Mouse (Mus musculus): ENCODE data around the gene Olfr1423. TPM values are rescaled to one million over a fixed set of nuclear protein-coding genes. Genes with fewer than 3 reads are reported as not detected.

Gene Olfr1423
- 0.09 TPM for polyA plus RNA-seq (2017; shearing (Covaris generic))

GRCm38 (mm10) chr19:12041217-12041616 is at the start of gene Olfr1423:
Gene Olfr1423, minus strand, starts transcription at chr19:12041317.

GRCm38 (mm10) chr19:12077631-12078030 is 36.5 kb upstream of the Olfr1423 start, which contains the start of gene Olfr1425:
Gene Olfr1425, minus strand, starts transcription at chr19:12077731.

GRCm38 (mm10) chr19:12062582-12062981 is 21.5 kb upstream of the Olfr1423 start, which contains the start of gene Olfr1424:
Gene Olfr1424, minus strand, starts transcription at chr19:12062682.

Other genes with a start within 250 kb of the Olfr1423 start
- gene Stx3, start 221.9 kb downstream of the Olfr1423 start, polyA plus RNA-seq (2017; shearing (Covaris generic)) = 1.6 TPM
- gene Olfr1417, start 202.1 kb downstream of the Olfr1423 start, polyA plus RNA-seq (2017; shearing (Covaris generic)) = not detected
- gene Olfr1418, start 180.3 kb downstream of the Olfr1423 start, polyA plus RNA-seq (2017; shearing (Covaris generic)) = not detected
- not detected for gene Olfr1419, start 166.2 kb downstream of the Olfr1423 start, polyA plus RNA-seq (2017; shearing (Covaris generic))
- not detected for gene Olfr1420, start 154.8 kb downstream of the Olfr1423 start, polyA plus RNA-seq (2017; shearing (Covaris generic))
- gene Patl1, start 128.9 kb downstream of the Olfr1423 start, polyA plus RNA-seq (2017; shearing (Covaris generic)) = 29.6 TPM
- gene Osbp, start 75.4 kb downstream of the Olfr1423 start, polyA plus RNA-seq (2017; shearing (Covaris generic)) = 47.6 TPM
- 0.21 TPM for gene Olfr1424, start 21.4 kb upstream of the Olfr1423 start, polyA plus RNA-seq (2017; shearing (Covaris generic))
- gene Olfr1425, start 36.4 kb upstream of the Olfr1423 start, polyA plus RNA-seq (2017; shearing (Covaris generic)) = not detected
- not detected for gene Olfr1426, start 50.7 kb upstream of the Olfr1423 start, polyA plus RNA-seq (2017; shearing (Covaris generic))
- not detected for gene Olfr1427, start 62.0 kb upstream of the Olfr1423 start, polyA plus RNA-seq (2017; shearing (Covaris generic))
- gene Olfr1428, start 74.6 kb upstream of the Olfr1423 start, polyA plus RNA-seq (2017; shearing (Covaris generic)) = not detected
- gene Olfr76, start 81.9 kb upstream of the Olfr1423 start, polyA plus RNA-seq (2017; shearing (Covaris generic)) = not detected
- gene Olfr1555-ps1, start 128.8 kb upstream of the Olfr1423 start, polyA plus RNA-seq (2017; shearing (Covaris generic)) = 0.14 TPM
- not detected for gene Olfr1431, start 159.3 kb upstream of the Olfr1423 start, polyA plus RNA-seq (2017; shearing (Covaris generic))
- not detected for gene Olfr1432, start 191.3 kb upstream of the Olfr1423 start, polyA plus RNA-seq (2017; shearing (Covaris generic))
- gene Olfr262, start 200.3 kb upstream of the Olfr1423 start, polyA plus RNA-seq (2017; shearing (Covaris generic)) = not detected
- gene Olfr235, start 219.7 kb upstream of the Olfr1423 start, polyA plus RNA-seq (2017; shearing (Covaris generic)) = not detected
- gene Olfr1434, start 238.5 kb upstream of the Olfr1423 start, polyA plus RNA-seq (2017; shearing (Covaris generic)) = not detected

Measured in effector memory CD4-positive, alpha-beta T cell, adult 5 months (primary cell).